Mouse (Mus musculus): ENCODE results near the gene Prpf3. TPM values are rescaled to one million over a fixed set of nuclear protein-coding genes. Genes with fewer than 3 reads are reported as not detected.
"Not testable (repeated sequence)": the region's sequence is repeated elsewhere in the genome, so short reads cannot be mapped to it uniquely, and the experiment has no call there.

Gene Prpf3
- total RNA-seq, 1 experiment from 2014 or later = 63.6 TPM

DNA sequence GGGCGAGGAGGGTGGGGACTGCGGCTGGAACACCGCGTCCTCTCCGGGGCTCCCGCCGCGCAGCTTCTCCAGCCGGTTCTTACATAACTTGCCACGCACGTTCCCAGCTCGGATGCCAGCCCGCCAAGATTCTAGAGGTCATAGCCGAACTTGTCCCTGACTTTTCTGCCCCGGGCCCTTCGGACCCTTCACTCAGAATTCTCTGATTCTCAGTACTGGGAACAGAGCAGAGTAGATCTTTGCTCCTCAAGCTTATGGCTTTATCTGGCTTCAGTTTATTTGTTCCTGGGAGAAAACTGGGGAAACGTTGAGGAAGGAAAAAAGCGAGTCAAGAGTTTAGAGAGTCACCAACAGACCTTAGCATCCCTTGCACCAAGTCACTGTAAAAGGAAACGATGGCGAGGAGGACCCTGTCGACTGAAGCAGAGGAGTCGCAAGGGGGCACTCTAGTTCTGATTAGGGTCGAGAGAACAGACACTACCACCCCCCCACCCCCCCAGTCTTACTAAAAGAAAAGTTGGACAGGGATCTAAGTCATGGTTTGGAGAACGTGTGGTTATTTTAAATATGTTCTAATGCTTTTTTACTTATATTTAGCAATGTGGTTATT lies 27.2 kb upstream of the Prpf3 start:
- ATAC-seq (replicated peaks; ENCODE audit: low read depth, poor library complexity, severe bottlenecking) = no peak

DNA sequence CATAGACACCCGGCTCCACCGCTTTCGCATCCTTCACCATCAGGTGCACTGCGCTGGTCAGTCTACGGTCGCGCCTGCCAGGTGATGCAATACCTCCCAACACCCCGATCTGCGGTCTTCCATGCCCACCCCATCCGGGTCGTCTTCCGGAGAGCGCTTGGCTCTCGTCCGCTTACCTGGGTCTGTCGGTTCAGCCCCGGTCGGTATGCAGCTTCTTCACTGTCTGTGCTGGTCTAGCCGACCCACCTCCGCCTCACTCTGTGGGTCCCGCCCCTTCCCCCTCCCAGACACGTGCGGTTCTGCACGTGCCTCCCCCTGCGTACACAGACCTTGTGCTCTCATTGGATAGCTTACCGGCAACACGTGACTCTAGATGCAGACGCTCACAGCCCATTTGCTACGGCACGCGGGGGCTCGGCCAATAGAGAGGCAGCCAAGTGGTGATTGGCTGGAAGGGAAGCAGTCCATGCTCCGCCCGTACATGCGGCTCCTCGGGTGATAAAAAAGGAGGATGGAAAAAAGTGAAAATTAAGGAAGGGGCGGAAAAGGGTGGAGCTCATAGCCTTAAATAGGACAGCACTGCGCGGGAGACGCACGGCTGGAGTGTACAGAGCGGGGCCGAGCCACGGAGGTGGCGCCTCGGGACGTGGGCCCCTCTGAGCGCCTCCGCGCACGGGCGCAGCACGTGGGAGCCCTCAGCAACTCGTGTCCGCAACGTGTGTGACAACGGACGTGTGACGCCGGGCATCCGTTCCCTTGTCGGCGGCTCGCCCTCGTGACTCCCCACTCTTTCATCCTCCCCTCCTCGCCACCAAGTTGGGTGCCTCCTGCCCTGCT lies 26.5 kb upstream of the Prpf3 start, which contains the start of gene Ciart:
TSS of gene Ciart (minus strand) at position 273 of the 837 bp plus-strand sequence.
- peak; percentile 98 for ATAC-seq (replicated peaks; ENCODE audit: low read depth, poor library complexity, severe bottlenecking)

DNA sequence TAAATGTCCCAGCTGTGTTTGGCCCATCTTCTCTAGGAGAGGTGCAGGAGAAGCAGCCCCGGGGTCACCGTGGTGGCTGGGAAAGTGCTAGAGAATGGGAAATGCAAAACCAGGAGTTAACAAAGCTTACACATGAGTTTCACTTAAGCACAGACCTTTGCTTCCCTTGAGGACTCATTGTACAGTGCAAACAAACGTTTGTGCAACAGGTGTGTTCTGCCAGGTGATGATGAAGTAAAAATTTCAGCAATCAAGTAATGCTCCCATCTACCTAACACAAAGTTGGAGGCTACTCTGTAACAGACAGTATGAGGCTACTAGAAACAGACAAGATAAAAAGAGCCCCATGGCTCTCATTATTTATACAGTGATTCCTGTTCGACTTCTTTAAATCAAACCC lies 23.4 kb upstream of the Prpf3 start:
- no peak for ATAC-seq (replicated peaks; ENCODE audit: low read depth, poor library complexity, severe bottlenecking)

DNA sequence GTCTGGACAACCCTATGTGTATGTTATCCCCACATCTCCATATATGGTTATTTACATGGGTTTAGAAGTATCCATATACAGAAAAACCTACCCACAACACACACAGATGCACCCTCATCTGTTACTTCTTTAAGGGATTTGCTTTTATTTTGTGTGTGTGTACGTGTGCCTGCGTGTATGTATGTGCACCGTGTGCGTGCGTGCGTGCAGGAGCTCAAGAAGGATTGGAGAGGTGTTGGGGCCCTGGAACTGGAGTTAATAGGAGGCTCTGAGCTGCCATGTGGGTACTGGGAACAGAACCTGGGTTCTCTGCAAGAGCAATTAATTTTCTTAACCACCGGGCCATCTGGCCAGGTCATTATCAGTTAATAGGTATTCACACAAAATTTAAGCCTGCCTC lies 16.4 kb upstream of the Prpf3 start:
- no peak for ATAC-seq (replicated peaks; ENCODE audit: low read depth, poor library complexity, severe bottlenecking)

DNA sequence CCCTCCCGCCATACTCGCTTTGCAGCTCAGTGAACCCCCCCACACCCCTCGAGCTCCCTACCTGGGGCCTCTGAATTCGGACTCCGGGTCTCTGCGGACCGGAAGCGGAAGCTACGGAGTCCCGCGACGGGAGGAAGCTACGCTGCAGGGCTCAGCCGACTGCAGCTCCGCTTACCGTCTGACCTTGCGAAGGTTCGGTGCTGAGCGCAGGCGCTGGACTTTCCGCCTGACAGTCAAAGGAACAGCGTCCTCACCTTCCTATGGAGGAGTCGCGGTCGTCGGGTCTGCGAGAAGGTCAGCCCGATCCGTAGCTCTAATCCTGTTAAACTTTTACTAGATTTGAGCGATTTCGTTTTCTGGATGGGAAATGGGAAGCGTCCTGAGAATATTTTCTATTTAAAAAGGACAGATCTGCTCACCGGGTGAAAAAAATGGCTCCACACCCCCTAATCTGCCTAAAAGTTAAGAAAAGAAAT lies 15.7 kb upstream of the Prpf3 start, which contains the start of gene Mrps21:
TSS of gene Mrps21 (minus strand) at position 128 of the 476 bp plus-strand sequence.
- peak; percentile 98 for ATAC-seq (replicated peaks; ENCODE audit: low read depth, poor library complexity, severe bottlenecking)

DNA sequence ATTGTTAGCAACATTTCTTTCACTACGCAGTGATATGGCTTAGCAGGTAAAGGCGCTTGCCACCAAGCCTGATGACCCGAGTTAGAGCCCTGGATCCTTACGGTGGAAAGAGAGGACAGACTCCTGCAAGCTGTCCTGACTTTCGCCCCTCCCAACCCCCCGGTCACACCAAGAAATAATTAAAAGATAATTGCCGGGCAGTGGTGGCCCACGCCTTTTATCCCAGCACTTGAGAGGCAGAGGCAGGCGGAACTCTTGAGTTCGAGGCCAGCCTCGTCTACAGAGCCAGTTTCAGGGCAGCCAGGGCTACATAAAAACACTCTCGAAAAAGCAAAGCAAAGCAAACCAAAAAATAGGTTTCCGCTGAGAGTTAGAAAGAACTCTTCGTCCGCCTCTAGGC lies 15.3 kb upstream of the Prpf3 start:
- ATAC-seq (replicated peaks; ENCODE audit: low read depth, poor library complexity, severe bottlenecking) = no peak

DNA sequence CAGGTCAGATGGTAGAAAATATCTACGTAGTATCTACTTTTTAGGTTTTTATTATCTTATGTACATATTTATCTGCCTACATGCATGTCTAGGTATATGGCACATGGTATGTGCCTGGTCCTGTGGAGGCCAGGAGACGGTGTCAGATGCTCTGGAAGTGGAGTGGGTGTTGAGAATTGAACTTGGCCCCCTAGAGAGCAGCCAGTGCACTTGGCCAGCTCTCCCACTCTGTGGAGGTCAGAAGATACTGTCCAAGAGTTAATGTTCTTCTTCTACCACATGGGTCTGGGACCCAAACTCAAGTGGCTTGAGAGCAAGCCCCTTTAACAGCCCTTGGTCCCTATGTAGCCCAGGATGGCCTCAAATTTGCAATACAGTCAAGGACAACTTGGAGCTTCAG lies 11.7 kb upstream of the Prpf3 start:
- ATAC-seq (replicated peaks; ENCODE audit: low read depth, poor library complexity, severe bottlenecking) = no peak

DNA sequence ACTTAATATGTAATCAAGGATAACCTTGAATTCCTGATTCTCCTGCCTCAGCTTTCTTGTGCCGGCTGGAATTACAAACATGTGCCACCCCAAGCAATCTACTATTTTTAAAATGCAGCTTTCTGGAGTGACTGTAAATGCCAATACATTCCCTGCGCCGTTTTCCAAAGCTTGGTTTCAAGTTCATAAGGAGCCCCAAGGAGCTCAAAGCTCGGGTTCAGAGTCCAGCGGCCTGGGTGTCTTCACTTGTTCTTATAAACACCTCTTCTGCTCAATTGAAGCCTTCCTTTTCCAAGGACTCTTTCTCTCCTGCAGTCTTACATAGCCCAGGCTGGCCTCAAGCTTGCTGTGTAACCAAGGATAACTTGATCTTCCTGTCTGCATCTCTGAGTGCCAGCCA lies 10.4 kb upstream of the Prpf3 start:
- ATAC-seq (replicated peaks; ENCODE audit: low read depth, poor library complexity, severe bottlenecking) = no peak

DNA sequence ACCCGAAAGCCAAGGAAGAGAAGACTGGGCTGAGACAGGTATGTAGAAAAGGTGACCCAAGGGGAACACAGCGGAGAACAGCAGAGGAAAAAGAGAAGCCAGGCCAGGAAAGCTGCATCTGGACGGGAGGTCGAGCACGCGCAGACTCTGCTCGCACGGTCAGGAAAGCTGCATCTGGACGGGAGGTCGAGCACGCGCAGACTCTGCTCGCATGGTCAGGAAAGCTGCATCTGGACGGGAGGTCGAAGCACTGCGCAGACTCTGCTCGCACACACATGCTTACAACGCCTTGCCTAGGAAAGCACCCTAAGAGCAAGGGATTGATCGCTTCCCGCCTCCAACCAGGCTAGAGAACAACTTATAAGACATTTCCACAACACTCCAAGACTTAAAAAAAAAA lies 9.9 kb upstream of the Prpf3 start:
- no peak for ATAC-seq (replicated peaks; ENCODE audit: low read depth, poor library complexity, severe bottlenecking)

DNA sequence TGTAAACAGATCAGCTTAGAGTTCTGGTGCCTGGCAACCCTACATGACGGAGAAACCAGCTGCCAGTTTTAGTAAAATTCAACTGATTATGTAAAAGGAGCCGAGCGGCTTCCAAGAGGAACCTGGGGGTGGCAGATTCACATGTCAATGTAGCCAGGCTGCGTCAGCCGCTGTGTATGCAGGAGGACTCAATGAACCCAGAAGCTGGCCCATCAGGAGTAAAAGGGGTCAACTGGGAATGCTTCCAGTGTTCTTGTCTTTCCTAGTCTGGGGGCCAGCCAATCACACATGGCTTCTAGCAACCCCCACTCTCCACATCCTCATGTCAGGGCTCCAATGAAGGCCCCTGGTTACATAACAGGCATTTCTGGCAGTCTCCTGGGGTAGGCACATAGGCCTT lies 9.4 kb upstream of the Prpf3 start:
- ATAC-seq (replicated peaks; ENCODE audit: low read depth, poor library complexity, severe bottlenecking) = no peak

DNA sequence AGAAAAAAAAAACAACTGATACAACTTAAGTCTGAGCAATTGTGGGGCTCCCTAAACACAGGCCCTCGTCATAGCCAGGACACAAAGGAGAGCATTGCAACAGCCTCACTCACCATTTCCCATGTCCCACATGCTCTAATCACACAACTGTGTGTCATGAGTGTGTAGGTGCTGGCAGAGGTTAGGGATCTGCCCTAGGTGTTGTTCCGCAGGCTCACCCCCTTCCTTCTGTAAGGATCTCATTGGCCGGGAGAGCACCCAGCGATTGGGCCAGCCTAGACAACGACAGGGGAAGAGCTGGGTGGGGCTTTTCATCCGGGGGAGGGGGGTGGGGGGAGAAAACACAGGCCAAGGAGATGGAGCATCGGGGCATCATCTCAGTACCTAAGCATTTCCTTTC lies 7.9 kb upstream of the Prpf3 start:
- no peak for ATAC-seq (replicated peaks; ENCODE audit: low read depth, poor library complexity, severe bottlenecking)

DNA sequence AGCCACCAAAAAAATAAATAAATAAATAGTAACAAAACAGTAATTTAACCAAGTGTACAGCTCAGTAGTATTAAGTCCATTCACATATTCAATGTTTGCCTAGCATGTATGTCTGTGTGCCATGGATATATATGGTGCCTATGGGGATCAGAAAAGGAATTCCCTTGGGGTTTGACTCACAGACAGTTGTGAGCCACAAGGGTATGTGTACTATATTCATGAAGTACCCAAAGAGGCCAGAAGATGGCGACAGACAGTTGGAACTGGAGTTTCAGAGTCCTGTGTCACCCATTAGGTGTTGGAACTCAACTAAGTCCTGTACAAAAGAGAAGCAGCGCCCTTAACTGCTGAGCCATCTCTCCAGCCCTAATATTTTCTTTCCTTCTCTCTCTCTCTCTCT lies 6.1 kb upstream of the Prpf3 start:
- peak; percentile 95 for ATAC-seq (replicated peaks; ENCODE audit: low read depth, poor library complexity, severe bottlenecking)

DNA sequence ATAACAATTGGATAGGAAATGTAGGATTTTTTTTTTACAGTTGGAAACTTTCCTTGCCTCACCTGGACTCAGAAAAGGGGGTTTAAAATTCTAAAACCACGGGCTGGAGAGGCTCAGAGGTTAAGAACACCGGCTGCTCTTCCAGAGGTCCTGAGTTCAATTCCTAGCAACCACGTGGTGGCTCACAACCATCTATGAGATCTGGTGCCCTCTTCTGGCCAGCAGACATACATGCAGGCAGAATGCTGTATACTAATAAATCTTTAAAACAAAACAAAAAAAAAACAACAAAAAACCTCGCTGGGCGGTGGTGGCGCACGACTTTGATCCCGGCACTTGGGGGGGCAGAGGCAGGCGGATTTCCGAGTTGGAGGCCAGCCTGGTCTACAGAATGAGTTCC lies 5.5 kb upstream of the Prpf3 start:
- no peak for ATAC-seq (replicated peaks; ENCODE audit: low read depth, poor library complexity, severe bottlenecking)

DNA sequence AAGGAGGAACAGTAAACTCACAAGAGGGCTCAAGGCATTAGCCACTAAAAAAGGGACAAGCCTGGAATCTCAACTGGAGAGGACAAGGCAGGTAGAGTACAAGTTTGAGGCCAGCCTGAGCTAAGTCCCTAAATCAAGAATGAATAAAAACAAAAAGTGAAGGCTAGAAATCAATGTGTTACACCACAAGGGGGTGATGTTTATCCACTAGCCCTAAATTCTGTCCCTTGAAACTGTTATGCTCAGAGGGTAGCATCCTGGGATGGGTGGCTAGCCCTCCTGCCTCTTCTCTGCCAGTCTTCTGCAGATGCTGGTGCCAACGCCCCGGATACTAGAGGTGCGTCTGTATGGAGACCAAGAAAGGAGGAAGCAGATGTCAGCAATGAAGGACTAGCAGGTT lies 4.6 kb upstream of the Prpf3 start:
- ATAC-seq (replicated peaks; ENCODE audit: low read depth, poor library complexity, severe bottlenecking) = no peak

DNA sequence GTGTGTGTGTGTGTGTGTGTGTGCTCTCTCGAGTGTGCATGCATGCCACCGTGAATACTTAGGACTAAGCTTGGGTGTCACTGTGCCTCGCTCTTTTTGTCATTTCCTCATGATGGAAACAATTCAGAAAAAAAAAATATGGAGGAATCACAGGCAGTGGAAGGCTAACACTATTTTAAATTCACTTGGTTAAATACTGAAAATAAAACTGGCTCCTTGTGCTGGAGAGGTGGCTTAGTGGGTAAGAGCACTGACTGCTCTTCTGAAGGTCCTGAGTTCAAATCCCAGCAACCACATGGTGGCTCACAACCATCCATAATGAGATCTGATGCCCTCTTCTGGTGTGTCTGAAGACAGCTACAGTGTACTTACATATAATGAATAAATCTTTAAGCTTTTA lies 2.6 kb upstream of the Prpf3 start:
- ATAC-seq (replicated peaks; ENCODE audit: low read depth, poor library complexity, severe bottlenecking) = not testable (repeated sequence)

DNA sequence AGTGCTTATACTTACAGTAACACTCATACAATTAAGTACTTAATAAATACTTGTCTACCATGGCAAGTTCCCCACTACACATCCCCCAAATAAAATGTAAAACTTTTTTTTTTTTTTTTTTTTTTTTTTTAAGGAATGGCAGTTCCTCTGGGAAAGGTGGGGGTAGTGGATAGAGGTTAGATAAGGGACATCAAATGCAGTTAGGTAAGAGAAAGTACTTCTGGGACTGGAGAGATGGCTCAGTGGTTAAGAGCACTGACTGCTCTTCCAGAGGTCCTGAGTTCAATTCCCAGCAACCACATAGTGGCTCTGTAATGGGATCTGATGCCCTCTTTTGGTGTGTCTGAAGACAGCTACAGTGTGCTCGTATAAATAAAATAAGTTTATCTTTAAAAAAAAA lies 1.4 kb upstream of the Prpf3 start:
- ATAC-seq (replicated peaks; ENCODE audit: low read depth, poor library complexity, severe bottlenecking) = not testable (repeated sequence)

DNA sequence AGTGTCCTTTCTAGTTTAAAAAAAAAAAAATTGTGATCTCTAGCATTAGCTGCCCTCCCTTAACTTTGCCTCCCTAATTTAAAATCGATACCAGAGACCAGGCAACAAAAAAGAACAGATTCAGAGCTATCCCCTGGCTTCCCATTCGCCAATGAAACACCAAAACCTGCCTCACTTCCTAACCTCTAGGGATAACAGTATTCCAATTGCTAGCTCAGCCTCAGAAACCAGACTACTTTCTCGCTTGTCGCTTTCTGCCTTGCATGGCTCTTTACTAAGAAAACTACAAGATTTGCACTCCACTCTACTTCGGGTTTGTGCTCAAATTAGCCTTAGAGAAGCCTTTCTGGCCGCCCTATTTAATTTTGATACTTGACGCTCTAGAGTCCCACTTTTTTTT lies 430 bp upstream of the Prpf3 start:
- no peak for ATAC-seq (replicated peaks; ENCODE audit: low read depth, poor library complexity, severe bottlenecking)

DNA sequence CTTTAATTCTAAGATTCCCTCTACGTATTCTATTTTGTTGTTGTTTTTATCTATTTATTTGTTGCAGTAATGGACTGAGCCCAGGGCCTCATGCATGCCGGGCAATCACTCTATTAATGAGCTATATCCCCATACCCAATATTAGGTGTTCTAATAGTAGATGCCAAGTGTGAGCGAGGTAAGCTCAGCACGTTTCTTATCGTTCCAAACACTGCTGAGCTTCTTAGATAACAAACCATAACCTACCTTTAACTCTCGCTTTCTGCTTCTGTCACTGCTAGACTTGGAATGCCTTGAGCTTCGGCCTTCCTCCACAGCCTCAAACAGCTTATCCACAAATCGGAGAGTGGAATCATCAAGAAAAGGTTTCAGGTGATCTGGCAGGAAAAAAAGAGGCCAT lies 4.4 kb downstream of the Prpf3 start:
- no peak for ATAC-seq (replicated peaks; ENCODE audit: low read depth, poor library complexity, severe bottlenecking)

DNA sequence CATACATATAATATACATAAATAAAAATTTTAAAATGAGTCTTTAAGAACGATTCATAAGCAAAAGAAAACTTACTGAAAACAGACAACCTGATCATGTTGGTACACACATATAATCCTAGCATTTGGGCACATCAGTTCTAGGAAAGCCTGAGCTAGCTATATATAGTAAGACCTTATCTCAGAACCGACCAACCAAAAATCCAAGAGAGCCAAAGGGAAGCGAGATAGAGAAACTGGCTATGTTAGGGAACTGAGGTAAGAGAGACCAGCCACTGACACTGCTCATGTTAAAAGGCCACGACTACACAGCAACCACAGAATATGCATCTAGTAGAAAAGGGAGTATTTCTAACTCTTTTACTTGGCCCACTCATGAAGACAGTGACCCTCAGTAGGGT lies 5.1 kb downstream of the Prpf3 start:
- ATAC-seq (replicated peaks; ENCODE audit: low read depth, poor library complexity, severe bottlenecking) = no peak

DNA sequence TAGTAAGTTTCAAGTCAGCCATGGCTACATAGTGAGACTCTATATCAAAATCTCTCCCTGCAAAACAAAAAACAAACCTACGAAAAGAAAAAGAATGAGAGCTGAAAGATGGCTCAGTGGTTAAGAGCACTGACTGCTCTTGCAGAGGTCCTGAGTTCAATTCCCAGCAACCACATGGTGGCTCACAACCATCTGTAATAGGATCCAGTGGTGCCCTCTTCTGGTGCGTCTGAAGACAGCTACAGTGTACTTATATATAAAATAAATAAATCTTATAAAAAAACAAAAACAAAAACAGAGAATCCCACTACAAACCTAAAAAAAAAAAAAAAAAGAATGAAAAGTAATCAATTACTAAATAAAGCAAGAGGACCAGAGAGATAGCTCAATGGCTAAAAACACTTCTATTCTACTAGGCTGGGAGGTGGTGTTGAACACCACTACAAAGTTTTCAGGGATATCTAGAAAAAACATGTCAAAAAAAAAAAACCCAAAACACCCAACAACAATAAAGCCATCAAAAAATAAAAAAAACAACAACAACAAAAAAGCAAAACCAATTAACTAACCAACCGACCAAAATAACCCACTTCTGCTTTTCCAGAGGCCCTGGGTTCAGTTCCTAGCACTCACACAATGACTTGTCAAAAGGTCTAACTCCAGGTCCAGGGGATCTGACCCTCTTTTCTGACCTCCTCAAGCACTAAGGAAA lies 13.0 kb downstream of the Prpf3 start:
- ATAC-seq (replicated peaks; ENCODE audit: low read depth, poor library complexity, severe bottlenecking) = no peak

DNA sequence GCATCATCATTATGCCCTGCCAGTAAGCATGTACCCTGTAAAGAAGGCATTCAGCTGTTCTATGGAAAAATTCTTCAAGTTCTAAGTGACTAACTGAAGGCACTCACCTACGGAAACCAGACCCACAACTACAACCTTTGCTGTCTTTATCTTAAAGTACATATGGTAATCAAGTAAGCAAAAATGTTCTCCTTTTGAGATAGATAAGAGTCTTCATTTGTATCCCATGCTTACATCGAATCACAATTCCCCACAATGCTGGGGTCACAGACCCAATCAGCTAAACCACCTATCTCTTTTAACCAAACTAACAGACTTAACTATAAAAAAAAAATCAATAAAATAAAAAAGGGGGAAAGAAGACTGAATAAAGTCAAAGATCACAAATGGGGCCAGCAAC lies 16.4 kb downstream of the Prpf3 start:
- no peak for ATAC-seq (replicated peaks; ENCODE audit: low read depth, poor library complexity, severe bottlenecking)

Data from common myeloid progenitor, adult 5-6 weeks (primary cell).